Mouse (Mus musculus) layer of hippocampus, adult 8-10 months (tissue): ENCODE results near the gene Ccdc182. TPM values are rescaled to one million over a fixed set of nuclear protein-coding genes. Genes with fewer than 3 reads are reported as not detected.

Experiments
- DNase-seq, 2 experiments: peaks; one replicate each; pipeline ENCODE4 v3.0.0; 2022; ENCODE audit warnings: low spot score in 2 of 2
- total RNA-seq, 4 experiments: library from RNA; stranded (reverse); gene quantifications; 2 replicates each; pipeline ENCODE4 v1.2.4; 2022

The Ccdc182 gene
- total RNA-seq, 4 experiments from 2014 or later, result not detected

DNA sequence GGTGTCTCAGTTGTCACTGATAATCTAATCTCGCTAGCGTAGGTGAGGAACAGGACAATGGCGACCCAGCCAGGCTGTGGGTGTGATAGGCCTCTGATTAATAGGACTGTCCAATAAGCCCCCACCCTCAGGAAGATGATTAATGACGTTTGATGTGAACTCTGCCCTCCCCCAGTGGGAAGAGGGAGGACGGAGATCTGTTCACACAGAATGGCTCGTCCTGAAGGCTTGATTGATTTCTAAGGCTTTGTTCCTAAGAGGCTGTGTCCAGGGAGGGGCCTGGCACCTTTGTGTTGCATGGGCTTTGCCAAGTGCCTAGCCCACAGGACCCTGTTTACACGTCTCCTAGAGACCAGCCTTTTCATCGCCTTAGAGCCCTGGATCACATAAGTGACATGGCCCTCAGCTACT lies 13.4 kb upstream of the Ccdc182 start:
- DNase-seq, result no peak

DNA sequence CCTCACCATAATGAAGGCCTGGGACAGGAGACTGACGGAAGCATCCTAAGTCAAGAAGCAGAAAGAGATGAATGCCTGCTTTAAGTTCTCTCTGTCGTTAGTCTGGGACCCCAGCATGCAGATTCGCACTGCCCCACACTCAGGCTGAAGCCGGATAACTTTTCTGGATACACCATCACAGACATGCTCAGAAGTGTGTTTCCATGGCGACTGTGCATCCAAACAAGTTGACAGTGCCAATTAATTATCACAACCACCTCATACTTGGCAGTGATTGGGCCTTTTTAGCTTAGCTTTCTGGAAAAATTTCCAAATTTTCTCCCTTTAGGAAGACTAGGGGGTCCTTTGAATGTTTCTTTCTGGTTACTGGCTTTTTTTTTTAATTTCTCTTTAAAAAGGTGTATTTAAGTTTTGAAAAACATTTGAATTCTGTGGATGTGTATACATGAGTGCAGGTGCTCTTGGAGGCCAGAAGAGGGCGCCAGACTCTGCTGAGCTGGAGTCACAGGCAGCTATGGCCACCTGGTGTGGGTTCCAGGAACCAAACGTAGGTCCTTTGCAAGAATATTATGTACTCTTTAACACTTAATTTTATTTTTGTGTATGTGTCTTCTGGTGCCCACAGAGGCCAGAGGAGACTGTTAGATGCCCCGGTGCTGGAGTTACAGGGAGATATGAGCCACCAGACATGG lies 12.3 kb upstream of the Ccdc182 start:
- DNase-seq, result no peak

DNA sequence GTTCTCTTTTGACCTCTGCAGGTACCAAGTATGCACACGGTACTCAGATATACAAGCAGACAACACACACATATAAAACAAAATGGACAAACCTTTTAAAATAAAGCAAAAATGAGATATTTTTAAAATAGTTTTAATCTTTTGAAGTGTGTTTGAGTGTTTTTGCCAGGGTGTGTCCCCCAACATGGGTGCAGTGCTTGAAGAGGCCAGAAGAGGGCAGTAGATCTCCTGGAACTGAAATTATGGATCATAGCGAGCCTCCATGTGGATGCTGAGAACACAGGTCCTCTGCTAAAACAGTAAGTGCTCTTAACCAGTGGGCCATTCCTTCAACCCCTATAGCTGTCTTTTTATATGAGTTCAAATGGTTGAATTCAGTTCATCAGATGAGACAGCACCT lies 11.3 kb upstream of the Ccdc182 start:
- DNase-seq, result no peak

DNA sequence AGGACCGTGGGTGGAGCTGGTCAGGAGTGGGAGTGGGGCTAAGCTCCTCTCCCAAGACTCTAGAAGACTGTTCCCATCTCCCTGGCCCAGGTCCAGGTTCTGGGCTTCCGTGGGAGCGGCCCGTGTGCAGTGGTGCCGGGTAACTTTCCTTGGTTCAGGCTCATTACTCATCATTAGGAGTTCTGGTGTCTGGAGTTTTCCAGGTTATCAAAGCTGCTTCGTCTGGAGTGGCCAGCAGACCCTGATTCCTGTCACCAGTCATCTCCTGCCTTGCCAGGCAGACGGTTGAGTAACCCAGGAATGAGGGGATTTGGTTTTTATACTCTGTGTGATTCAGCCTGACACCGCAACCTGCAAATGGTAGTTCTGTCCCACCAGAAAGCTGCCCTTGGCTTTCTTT lies 7.8 kb upstream of the Ccdc182 start:
- no peak for DNase-seq

DNA sequence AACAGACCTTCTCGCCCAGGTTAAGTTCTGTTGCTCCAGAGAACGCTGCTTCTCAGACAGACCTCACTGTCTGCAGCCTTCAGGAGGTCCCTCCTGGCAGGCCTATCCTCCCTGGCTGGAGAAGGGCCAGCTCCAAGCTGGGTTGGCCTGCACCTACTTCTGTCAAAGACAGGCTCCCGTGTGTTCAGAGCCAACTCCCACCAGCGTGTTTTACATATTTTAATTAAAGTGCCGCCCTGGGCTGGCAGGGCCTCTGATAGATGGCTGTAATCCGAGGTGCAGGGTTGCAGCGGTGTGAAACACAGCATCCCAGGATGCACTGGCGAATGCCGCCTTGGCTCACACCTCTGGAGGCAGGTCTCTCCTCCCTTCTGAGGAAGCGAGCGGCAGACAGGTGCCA lies 5.5 kb upstream of the Ccdc182 start:
- DNase-seq, result no peak

DNA sequence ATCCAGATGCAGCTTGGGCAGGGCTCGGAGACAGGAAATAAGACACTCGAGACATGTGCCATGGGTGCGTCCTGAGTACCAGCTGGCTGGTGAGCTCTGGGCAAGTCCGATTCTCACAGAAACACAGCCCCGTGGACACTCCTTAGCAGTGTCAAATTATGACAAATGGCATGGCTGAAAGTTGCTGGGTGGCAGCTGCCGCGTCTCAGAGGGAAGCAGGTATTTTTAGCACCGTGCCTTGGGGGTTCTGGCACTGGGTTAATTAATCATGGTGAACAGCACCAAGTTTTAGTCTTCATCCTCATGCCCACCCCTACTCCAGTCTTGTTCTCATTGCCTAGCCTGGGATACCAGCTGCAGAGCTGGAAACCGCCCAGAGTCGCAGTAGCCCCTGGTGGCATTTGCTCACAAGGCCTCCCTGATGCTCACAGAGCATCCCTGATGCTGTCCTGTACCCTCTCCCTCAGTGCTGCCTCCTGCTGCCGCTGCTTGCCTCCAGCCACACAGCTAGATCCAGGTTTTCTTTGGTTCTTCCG lies 5.0 kb upstream of the Ccdc182 start:
- DNase-seq, result no peak

DNA sequence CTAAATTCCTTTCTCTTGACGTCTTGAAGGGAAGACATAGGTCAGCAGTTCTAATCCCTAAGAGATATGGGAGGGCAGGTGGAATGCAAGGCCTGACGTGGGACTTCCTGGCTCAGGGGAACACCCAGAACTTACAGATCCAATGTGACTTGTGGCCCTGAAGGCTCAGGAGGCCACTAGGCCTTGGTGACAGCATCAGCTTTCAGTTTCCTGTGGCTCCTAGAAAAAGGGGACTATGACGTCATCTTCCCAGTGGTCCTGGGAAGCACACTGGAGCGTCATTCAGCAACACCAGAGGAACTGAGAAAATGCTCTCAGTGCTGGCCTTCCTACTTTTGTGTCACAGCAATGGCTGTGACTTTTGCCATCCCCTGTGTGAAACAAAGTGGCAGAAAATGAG lies 2.6 kb upstream of the Ccdc182 start:
- no peak for DNase-seq

DNA sequence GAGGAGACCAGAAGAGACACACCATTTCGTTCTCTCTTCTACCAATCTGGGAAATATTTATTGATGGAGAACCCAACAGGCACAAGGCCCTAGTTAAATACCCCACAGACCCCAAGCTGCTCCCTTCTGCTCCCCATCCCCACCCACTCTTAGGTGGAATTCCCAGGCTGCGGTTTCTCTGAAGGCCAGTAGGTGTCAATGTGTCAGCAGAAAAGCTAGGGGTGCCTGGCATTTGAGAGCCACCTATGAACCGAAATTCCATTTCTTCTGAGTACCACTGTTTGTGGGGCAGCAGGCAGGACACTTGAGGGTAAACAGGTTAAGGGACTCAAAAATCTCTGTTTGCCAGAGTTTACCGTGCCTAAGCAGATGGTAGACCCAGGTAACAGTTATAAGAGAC lies 2.2 kb upstream of the Ccdc182 start:
- peak in 1 of 2 experiments; percentile 25 for DNase-seq

DNA sequence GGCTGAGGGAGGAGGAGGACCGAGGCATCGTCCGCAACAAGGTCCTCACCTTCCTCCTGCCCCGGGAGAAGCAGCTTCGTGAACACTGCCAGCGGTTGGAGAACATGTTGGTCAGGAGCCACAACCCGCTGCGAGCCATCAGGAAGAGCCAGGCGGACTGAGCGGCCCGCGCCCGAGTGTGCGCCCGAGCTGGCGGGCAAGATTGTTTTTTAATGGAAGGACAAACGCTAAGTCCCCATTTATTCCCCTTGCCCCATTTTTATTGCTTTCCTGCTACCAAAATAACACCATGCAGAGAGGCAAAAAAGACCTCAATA lies 494 bp downstream of the Ccdc182 start:
- no peak for DNase-seq

DNA sequence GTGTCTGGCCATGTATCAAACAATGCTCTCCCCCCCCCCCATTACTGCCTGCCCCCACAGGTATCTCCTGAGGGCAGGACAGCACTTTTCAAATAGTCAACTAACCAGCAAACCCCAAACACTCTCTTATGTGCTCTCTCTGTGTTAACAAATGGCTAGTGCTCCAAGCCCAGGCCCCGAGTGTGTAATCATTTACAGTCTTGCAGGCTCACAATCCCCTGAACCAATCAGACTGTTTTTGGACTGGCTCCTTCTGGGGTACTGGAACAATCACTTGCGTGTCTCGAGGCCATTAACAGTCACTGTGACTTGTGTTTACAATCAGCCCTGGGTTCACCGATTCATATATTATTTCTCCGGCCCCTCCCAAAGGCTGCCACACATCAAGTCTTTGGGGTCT lies 1.4 kb downstream of the Ccdc182 start:
- DNase-seq, result no peak

DNA sequence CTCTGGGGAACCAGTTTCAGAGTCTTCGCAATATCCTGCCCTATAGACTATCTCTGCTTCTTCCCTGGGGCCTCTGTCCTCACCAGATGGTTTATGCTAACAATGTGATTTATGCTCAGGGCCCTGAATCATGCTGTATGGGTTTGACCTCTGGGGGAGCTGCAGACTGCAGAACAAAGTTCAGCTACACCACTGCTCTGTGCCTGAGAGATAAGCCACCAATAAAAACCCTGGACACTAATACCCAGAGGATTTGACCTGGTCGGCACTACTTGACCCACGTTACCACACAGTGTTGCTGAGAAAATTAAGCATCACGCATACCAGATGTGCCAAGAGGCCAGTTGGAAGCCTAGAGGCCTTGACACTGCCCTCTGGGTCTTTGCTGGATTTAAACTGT lies 3.7 kb downstream of the Ccdc182 start:
- no peak for DNase-seq

DNA sequence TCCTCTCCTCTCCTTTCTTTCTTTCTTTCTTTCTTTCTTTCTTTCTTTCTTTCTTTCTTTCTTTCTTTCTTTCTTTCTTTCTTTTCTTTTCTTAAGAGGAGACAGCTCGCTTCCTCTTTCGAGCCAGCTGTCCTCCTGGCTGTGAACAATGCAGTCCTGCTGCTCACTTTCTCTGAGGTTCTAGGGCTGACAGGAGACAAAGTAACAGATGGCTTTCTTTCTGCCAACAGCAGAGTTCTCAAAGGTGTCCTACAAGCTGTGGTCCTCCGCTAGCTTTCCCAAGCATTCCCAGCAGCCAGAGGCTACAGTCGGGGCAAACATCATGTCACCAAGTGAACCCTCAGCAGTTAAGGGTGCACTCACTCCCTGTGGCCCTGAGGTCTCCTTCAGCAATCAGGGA lies 5.5 kb downstream of the Ccdc182 start:
- DNase-seq, result no peak

DNA sequence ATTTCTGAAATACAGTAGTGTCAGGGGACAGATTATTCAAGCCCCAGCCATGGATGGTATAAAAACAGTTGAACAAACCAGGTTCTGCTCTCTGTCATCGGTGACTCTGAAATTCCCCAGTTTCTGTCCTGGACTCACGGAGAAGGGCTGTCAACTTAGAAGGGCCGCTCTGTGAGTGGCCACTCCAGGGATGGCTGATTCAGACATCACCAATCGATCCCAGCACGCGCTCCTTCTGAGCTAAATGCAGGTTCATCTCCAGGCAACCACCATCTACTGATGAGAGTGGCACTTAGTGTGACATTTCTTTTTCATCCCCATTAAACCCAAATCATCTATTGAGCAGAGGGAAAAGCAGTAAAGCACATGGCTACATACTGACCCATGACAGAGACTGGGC lies 7.8 kb downstream of the Ccdc182 start:
- no peak for DNase-seq

DNA sequence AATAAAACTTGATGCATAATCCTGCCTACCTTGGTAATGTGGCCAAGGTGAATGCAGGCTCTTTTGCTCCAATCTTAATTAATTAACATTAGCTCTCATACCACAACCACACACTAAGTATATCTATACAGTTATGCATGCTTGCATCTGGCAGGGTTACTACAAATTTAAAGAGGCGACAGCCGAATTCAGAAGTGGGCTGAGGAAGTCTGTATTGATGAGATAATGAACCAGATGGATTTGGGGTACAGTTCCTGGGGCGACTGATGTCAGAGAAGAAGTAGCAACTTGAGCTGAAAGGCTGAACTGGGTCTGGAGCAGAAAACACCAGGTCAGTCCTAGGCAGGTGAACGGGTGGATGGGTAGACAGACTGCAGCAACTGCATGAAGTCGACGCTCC lies 11.9 kb downstream of the Ccdc182 start:
- no peak for DNase-seq

DNA sequence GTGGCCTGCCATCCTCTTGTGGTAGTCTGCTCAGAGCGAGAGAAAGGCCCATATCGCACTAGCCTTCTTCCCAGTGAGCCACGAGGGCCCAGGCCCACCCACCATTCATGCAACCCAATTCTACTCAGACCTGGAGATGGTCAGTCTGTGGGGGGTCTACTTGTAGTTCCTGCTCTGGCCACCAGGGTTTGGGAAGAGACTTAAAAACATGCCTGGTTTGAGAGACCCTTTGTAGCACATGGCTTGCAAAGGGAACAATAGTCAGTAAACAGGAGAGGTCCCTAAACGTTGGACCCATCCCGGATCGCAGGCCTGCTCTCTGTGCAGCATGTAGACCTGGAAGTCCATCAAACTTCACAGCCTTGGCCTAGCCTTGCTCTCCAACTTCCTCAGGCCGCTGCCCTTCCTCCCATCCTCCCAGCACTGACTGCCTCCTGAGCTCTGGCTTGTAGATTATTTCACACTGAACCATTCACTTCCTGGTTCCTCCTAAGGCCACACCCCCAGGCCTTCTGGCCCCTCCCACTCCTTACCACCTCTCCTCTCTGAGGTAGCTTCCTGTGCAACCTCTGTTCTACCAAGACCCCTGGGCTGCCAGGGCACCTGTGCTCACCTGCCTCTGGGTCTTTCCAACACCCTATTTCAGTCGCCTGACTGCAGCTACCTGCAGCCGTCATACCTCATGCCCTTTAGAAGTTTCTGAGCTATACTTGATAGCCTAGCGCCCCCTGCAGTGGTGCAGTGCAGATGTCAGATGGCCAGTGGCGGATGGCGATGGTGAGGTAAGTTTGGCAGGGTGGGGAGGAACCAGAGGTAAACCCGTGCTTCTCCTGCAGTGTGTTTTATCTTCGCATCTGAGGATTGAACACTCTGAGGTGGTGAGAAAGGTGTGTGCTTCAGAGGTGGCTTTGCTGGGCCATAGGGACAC lies 14.0 kb downstream of the Ccdc182 start:
- no peak for DNase-seq

DNA sequence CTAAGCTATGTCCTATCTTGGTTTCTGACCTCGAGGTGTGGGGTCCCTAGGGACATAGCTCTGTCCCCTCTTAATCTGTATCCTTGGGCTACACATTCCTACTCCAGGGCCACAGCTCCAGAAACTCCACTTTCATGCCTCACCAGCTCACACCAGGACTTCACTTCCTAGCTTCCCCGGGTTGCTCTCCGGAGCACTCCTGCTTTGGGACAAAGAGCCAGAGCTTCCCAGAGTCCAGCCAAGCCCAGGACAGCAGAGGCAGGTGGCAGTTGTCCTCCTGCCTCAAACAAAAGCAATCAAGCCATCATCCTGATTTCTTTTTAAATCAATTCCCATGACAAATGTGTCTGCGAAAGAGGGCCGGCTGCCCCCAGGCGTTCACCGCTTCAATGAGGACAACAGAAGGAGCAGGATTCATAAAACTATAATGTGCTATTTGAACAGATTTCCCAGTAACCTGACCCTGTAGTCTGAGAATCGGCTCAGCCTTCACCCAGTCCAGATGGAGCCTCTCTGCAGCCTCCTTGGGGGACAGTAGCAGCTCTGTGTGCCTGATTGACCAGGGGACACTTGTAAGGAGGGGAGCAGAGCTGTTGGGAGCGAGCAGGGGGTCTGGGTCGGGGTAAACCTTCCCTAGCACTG lies 15.3 kb downstream of the Ccdc182 start:
- no peak for DNase-seq

DNA sequence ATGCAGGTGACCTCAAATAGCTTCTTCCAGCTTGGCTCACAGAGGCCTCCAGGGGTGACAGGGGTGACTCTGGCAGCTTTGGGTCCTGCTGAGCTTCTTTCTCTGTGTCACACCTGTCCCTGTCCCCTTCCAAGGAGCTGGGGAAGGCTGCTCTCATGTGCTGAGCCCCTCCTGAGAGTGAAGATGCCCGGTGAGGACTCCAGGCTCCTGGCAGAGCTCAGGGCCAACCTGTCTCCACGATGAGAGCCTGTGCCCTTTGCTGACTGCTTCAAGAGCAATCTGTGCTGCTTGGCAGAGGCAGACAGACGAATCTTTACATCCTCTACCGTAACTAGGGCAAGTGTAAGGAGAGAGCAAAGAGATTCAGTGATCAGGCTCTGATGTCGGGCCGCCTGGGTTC lies 16.9 kb downstream of the Ccdc182 start:
- DNase-seq, result no peak

DNA sequence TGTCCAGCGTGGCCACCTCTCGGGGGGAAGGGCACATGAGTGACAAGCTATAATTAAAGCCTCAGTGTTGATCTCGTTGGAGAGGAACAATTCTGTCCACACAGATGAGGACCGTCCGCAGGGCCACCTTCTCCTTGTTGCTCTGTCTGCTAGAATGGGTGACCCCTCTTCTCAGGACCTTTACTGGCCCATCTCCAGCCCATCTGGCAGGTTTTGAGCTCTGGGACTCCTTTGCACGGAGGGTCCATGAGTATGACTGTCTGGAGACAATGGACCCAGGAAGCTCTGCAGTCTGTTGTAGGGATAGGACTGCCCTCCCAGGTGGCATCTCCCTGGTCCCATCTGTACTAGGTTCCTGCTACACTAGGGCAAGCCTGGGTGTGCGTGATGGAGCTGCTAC lies 17.7 kb downstream of the Ccdc182 start:
- no peak for DNase-seq

DNA sequence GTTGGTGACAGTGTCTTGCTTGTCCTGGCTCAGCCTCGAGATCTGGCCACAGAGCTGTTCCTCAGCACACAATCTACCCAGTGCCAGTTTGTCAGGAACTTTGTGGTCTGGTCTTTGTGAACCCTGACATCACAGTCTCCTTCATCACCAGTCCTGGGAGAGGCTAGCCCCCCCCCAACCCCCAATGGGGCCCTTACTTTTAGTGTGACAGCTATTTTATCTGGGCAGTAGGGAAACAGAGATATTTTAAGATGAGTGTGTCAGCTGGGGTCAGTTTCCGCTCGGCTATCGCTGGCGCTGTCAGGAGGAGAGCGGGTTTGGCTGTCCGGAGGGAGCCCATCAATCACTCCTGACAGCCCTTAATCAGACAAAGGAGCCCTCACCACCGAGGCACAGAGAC lies 19.7 kb downstream of the Ccdc182 start:
- no peak for DNase-seq

DNA sequence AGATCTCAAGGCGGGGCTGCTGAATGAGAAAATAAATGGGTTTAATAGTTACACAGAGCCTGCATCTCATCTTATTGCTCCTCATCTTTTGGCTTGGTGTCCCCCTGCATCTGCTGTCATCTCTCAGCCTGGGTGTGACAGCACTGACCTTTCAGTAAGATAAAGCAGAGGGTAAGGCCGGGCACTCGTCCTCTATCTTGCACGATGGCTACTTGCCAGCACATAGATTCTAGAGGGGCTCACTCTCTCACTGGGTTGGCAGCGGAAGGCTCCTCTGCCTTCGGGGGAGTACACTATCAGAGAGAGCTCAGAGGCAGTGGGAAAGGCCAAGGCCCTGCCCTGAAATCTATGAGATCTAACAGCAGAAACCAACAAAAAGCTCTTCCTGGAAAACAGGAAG lies 20.6 kb downstream of the Ccdc182 start:
- no peak for DNase-seq

DNA sequence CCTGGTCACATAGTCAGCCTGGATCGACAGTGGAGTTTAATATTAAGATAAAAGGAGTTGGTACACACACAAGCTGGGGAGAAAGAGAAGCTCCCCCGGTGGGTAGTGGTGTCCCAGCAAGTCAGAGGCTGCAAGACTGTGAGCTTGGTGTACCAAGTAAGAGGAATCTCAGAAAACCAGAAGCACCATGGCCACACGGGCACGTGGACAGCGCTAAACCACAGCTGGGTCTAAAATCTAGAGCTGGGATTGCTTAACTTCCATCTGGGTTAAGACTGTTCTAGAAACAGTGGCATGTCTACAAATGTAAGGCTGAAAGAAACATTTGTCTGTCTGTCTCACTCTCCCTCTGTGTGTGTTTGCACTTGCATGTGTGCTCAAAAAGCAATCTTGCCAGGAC lies 21.5 kb downstream of the Ccdc182 start:
- DNase-seq, result no peak

DNA sequence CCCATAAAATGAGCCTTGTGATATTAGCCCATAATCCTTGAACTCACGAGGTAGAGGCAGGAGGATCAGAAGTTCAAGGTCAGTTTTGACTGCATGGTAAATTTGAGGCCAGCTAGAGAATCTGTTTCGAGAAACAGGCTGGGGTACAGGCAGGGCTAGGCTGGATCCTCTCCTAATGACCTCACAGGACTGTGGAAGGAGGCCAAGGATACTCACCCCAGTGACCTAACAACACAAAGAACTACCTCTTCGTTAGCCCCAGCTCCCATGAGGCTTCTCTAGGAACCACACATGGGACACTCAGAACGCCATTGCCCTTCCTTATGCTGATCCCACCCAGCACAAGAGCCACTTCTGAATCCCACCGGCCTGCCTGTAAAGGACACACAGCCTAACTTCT lies 25.0 kb downstream of the Ccdc182 start:
- no peak for DNase-seq
